Mouse (Mus musculus) layer of hippocampus, postnatal 36 days (tissue): ENCODE data around the gene Car12. TPM values are rescaled to one million over a fixed set of nuclear protein-coding genes. Genes with fewer than 3 reads are reported as not detected.
A peak's percentile ranks its signal among the peaks of the same experiment; 100 is the strongest.
"Not testable (repeated sequence)": the region's sequence is repeated elsewhere in the genome, so short reads cannot be mapped to it uniquely, and the experiment has no call there.

Experiments used
- DNase-seq, 2 experiments: peaks; one replicate each; pipeline ENCODE4 v3.0.0; 2022
- total RNA-seq, 2 experiments: library from RNA; stranded (reverse); gene quantifications; 2 replicates each; pipeline ENCODE4 v1.2.3; 2021

Gene Car12
- total RNA-seq, 2 experiments from 2014 or later: 49.3 to 57.9 TPM

- DNase-seq: no peak
These were observed 57.2 kb downstream of the Car12 start for GRCm38 (mm10) chr9:66770701-66771100.

- not testable (repeated sequence) for DNase-seq
These were observed 71.1 kb downstream of the Car12 start for GRCm38 (mm10) chr9:66784552-66784951.

DNA sequence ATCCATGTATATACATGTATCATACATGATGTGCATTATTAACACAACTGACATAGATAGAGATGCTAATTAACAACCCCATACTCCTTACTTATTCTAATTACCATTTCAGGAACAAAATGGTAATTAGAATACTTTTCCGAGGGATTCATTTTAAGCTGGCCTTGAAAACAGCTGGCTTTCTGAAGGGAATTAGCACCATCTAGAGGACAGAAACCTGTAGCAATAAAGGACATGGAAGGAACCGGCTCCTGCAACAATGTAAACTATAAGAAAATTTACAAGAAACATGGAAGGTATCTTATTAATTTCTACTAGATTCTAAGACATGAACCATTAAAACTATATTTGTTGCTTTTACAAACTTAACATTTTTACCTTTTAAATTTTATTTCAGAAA is 74.3 kb downstream of the Car12 start:
- DNase-seq: no peak

GRCm38 (mm10) chr9:66794629-66795463 is 81.4 kb downstream of the Car12 start:
- DNase-seq: no peak

GRCm38 (mm10) chr9:66795464-66796324 is 82.2 kb downstream of the Car12 start, which contains the start of gene Aph1b:
Aph1b (minus strand) TSS chr9:66795490.
- peak; percentile 95 to 96 for DNase-seq

- no peak for DNase-seq
These were observed 83.3 kb downstream of the Car12 start, which contains the start of gene Gm10647 for GRCm38 (mm10) chr9:66796739-66797138. Gm10647 (plus strand) TSS chr9:66797039.

DNA sequence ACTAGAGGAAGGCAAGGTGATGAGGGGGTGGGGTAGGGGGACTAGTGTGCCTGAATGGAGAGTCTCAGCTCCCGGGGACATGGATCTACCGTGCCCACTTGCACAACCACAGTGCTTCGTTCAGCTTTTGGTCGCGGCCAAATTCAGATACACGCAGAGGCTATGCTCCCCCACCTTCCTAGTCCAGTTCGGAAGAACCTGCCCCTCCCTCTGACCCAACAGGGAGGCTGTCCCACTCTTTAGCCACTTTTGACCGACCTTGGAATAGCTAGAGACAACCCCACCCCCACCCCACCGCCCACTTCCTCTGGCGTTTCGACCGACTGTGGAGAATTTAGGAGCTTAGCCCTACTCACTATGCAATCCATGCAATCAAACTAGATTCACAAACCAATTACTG is 88.5 kb downstream of the Car12 start:
- DNase-seq: no peak

GRCm38 (mm10) chr9:66805951-66806350 is 92.5 kb downstream of the Car12 start:
- DNase-seq: not testable (repeated sequence)

- no peak for DNase-seq
These were observed 99.9 kb downstream of the Car12 start for GRCm38 (mm10) chr9:66813392-66813791.

Other genes with a start within 250 kb of the Car12 start
- under 1 TPM; 0.28 to 0.35 TPM for gene Fbxl22, start 199.1 kb upstream of the Car12 start, total RNA-seq
- 10 to 100 TPM; 31.8 to 41.9 TPM for gene Usp3, start 120.5 kb upstream of the Car12 start, total RNA-seq
- 10 to 100 TPM; 28.4 to 34.3 TPM for gene Aph1b, start 81.8 kb downstream of the Car12 start, total RNA-seq
- gene Gm10647, start 83.4 kb downstream of the Car12 start, total RNA-seq: 1 to 10 TPM in 1 of 2 experiments, under 1 TPM in 1; 0.22 to 1.5 TPM
- gene Aph1c, start 121.0 kb downstream of the Car12 start, total RNA-seq: 1 to 10 TPM; 8.3 to 9.5 TPM
- gene Rab8b, start 206.0 kb downstream of the Car12 start, total RNA-seq: 10 to 100 TPM; 53.1 to 53.3 TPM
- 10 to 100 TPM; 37.9 to 44.7 TPM for gene Rps27l, start 232.4 kb downstream of the Car12 start, total RNA-seq